Comparison of ENCODE assay signal across 8 mouse cellular contexts in the genomic region with DNA sequence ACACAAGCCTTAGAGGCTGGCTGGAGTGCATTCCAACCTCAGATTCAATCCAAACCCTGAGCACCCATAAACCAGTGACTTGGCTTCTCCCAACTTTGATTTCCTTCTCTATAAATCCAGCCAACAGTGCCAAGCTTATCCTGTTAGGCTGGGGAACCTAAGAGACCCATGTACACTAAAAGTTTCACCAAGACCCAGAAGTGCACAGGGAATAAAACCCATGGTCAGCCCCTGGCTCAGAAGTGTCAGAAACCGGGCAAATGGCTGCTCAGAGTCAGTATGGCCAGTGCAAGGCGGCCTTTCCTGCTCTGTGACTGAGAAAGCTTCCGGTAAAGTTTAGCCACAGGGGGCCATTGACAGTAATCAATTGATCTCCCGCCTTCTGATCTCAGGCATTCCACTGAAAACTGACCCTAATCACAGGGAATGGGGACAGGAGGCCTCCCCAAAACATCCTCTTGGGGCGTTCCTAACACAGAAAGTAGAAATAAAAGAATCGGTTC. TPM values are rescaled to one million over a fixed set of nuclear protein-coding genes. Genes with fewer than 3 reads are reported as not detected.
DNase-seq lines count a peak whose midpoint lies in the region; ATAC-seq and TF ChIP-seq lines count a peak whose summit lies in the region.

No protein-coding gene starts in this region.

- no peak for DNase-seq in heart, embryonic 10.5 days (ENCODE audit: low spot score)
- DNase-seq in heart, postnatal 25 days (ENCODE audit: low spot score) = no peak
- no peak for DNase-seq in MEL (ENCODE audit: low read depth, low spot score)
- no peak for DNase-seq in thymus, adult 18-20 months
- DNase-seq in retina, postnatal 1 day = no peak

- peak overlapping the region; percentile 79 for H3K4me3 ChIP-seq in heart, embryonic 10.5 days
- H3K4me3 ChIP-seq in MEL (ENCODE audit: control insufficient read depth in 1 of 2, insufficient read depth in 1 of 2, low read depth in 2 of 2, low read length in 2 of 2) (peak overlapping the region; percentile 58 to 85), macrophage (ENCODE audit: inconsistent target) (peak overlapping the region; percentile 91)
- no peak overlapping the region; the same call in 1 of the 2 replicates for H3K4me3 ChIP-seq in hindbrain, embryonic 12.5 days

- TF ChIP-seq CTCF in MEL (IDR thresholded peaks at IDR 0.05 in 2 of 3, conservative IDR thresholded peaks at IDR 0.05 in 1 of 3; ENCODE audit: control insufficient read depth in 1 of 3, insufficient read depth in 1 of 3, low read depth in 2 of 3, low read length in 3 of 3, poor library complexity in 1 of 3, severe bottlenecking in 1 of 3) = no peak

- TF ChIP-seq POLR2A in MEL (IDR thresholded peaks at IDR 0.05; ENCODE audit: control insufficient read depth in 1 of 2, insufficient read depth in 1 of 2, low read depth in 1 of 2, low read length in 2 of 2, poor library complexity in 1 of 2) = no peak

- intact Hi-C loops in heart, postnatal 25 days (cut with DNase I) = loop anchor here (5.0 kb wide), 1 partner anchor 33 kb away; no protein-coding TSS in a partner anchor

- H3K79me2 ChIP-seq in MEL (ENCODE audit: control insufficient read depth, insufficient read depth, low read length, poor library complexity) = peaks cover 21% of the 10 kb centered on the region
- H3K79me2 ChIP-seq in macrophage (ENCODE audit: inconsistent target) = peaks cover 67% of the 10 kb centered on the region

- peak overlapping the region; percentile 94 for H3K27ac ChIP-seq in heart, embryonic 10.5 days
- H3K27ac ChIP-seq in MEL (ENCODE audit: control insufficient read depth, low read depth, low read length) = peak overlapping the region; percentile 67
- no peak overlapping the region for H3K27ac ChIP-seq in hindbrain, embryonic 12.5 days
- peak overlapping the region; percentile 88 for H3K27ac ChIP-seq in macrophage

- no peaks in the 10 kb centered on the region for H3K27me3 ChIP-seq in heart, embryonic 10.5 days (ENCODE audit: insufficient read depth, poor library complexity, severe bottlenecking)
- no peaks in the 10 kb centered on the region for H3K27me3 ChIP-seq in MEL (ENCODE audit: control insufficient read depth in 1 of 2, insufficient read depth in 2 of 2, low read length in 2 of 2)
- peaks cover 12% of the 10 kb centered on the region; the same call in 1 of the 2 replicates for H3K27me3 ChIP-seq in hindbrain, embryonic 12.5 days

- H3K4me1 ChIP-seq in heart, embryonic 10.5 days = peaks cover 45% of the 10 kb centered on the region
- H3K4me1 ChIP-seq in MEL (ENCODE audit: control insufficient read depth in 1 of 2, insufficient read depth in 2 of 2, low read length in 2 of 2) = peaks cover 0 to 17% of the 10 kb centered on the region in 2 experiments; a peak in 2 of 4 replicates
- H3K4me1 ChIP-seq in hindbrain, embryonic 12.5 days = peaks cover 23% of the 10 kb centered on the region; the same call in 1 of the 2 replicates

- no peak for ATAC-seq in hindbrain, embryonic 12.5 days (ENCODE audit: low FRiP score)
- ATAC-seq in megakaryocyte progenitor cell, adult 5-6 weeks (replicated peaks; ENCODE audit: poor library complexity) = no peak

- TF ChIP-seq RAD21 in MEL (IDR thresholded peaks at IDR 0.05; ENCODE audit: low read depth, low read length) = no peak

- H3K9ac ChIP-seq in MEL (ENCODE audit: control insufficient read depth, low read depth, low read length, poor library complexity, severe bottlenecking) = peak overlapping the region; percentile 66
- H3K9ac ChIP-seq in hindbrain, embryonic 12.5 days = no peak overlapping the region

- no peak for TF ChIP-seq EP300 in MEL (IDR thresholded peaks at IDR 0.05; ENCODE audit: low read depth in 1 of 2, low read length in 2 of 2)

- H3K9me3 ChIP-seq in heart, embryonic 10.5 days = no peaks in the 10 kb centered on the region
- no peaks in the 10 kb centered on the region for H3K9me3 ChIP-seq in MEL (replicated peaks; ENCODE audit: insufficient read depth, low read length)
- H3K9me3 ChIP-seq in hindbrain, embryonic 12.5 days (replicated peaks) = no peaks in the 10 kb centered on the region

- H3K36me3 ChIP-seq in heart, embryonic 10.5 days = peaks cover 10% of the 10 kb centered on the region; the same call in 1 of the 2 replicates
- H3K36me3 ChIP-seq in MEL (ENCODE audit: control insufficient read depth in 1 of 2, insufficient read depth in 2 of 2, low read length in 2 of 2) (peaks cover 0 to 3% of the 10 kb centered on the region in 2 experiments; a peak in 2 of 4 replicates), macrophage (ENCODE audit: inconsistent target) (peaks cover 13% of the 10 kb centered on the region; the same call in 1 of the 2 replicates)
- no peaks in the 10 kb centered on the region for H3K36me3 ChIP-seq in hindbrain, embryonic 12.5 days

- peak overlapping the region; percentile 86 for H3K4me2 ChIP-seq in hindbrain, embryonic 12.5 days (replicated peaks)

- WGBS in heart, embryonic 10.5 days = 9% methylated on average over 6 of the region's 6 CpGs
- 24% methylated on average over 6 of the region's 6 CpGs for WGBS in hindbrain, embryonic 12.5 days
- 3% methylated on average over 6 of the region's 6 CpGs for WGBS in macrophage (ENCODE audit: missing documents)

TF ChIP-seq in MEL, 35 proteins besides CTCF, POLR2A, EP300 and RAD21:
- peak; percentile 10; the same call in 1 of the 2 replicates for TF ChIP-seq MXI1 (IDR thresholded peaks at IDR 0.05; ENCODE audit: low read depth, low read length)
- TF ChIP-seq E2F4 (IDR thresholded peaks at IDR 0.05; ENCODE audit: borderline replicate concordance, low read depth, low read length) = no peak

RNA-seq across cellular contexts. Expression of a gene that starts 2.6 kb away (rescaled TPM):
- 30.4 and 51.3 TPM in 2 replicates for polyA plus RNA-seq in heart, embryonic 10.5 days (2016; fragmentation: Nextera tagmentation; extraction: Ambion mirVana)
- total RNA-seq in heart, postnatal 25 days (2021) = 10 to 100 TPM; 20.4 to 23.7 TPM
- total RNA-seq in MEL (2012; rRNA removed) = 23.6 and 30.7 TPM in 2 replicates
- polyA plus RNA-seq in MEL (2012; ENCODE audit: insufficient read depth in 1 of 2, insufficient read length in 2 of 2, low read depth in 1 of 2, low replicate concordance in 2 of 2, missing spikeins in 1 of 2) (10 to 100 TPM in 1 of 2 experiments, not detected in 1; 29.2 TPM), macrophage (2018) (86.0 to 211 TPM (median 135 TPM) in 3 replicates)
- 6.4 and 7.6 TPM in 2 replicates for polyA plus RNA-seq in hindbrain, embryonic 12.5 days (2016; fragmentation: Nextera tagmentation; extraction: Ambion mirVana)
- 100 to 1,000 TPM in 6 of 26 experiments, 10 to 100 TPM in 19, 1 to 10 TPM in 1; 9.2 to 143 (median 58.4) TPM for total RNA-seq in macrophage (2018; cell fraction: chromatin; rRNA removed)
- total RNA-seq in macrophage (2018; cell fraction: cytosol; rRNA removed) = 100 to 1,000 TPM in 11 of 26 experiments, 10 to 100 TPM in 15; 40.1 to 135 (median 81.6) TPM
- total RNA-seq in macrophage (2018; cell fraction: nucleus; rRNA removed) = 100 to 1,000 TPM in 11 of 26 experiments, 10 to 100 TPM in 15; 38.3 to 241 (median 91.4) TPM
- total RNA-seq in megakaryocyte progenitor cell, adult 5-6 weeks (2015) = 50.8 and 54.4 TPM in 2 replicates
- 72.0 and 77.3 TPM in 2 replicates for total RNA-seq in megakaryocyte progenitor cell, adult 5-6 weeks (2017)
